Mouse (Mus musculus) forebrain, embryonic 11.5 days (tissue): ENCODE results near the gene Hnrnpc. TPM values are rescaled to one million over a fixed set of nuclear protein-coding genes. Genes with fewer than 3 reads are reported as not detected.

Experiments
- ATAC-seq: fragments of 200-750 bp; cut with Nextera tagmentation; replicated peaks from 2 replicates; pipeline ENCODE4 v1.8.0; 2017; ENCODE audit warnings: moderate TSS enrichment; ENCODE audit not compliant: low FRiP score
- DNase-seq: peaks from one replicate; pipeline ENCODE4 v3.0.0-alpha.2; 2017; ENCODE audit warnings: low spot score
- H3K27ac ChIP-seq: fragments of 300-500 bp; sonication (generic); 2 replicates; pipeline ENCODE4 v1.5.1; 2014; ENCODE audit warnings: low read depth, low read length
- H3K27me3 ChIP-seq: fragments of 300-500 bp; sonication (generic); 2 replicates; pipeline ENCODE4 v1.6.1; 2014; ENCODE audit warnings: mild to moderate bottlenecking, low read length, mixed read lengths; ENCODE audit not compliant: control insufficient read depth, insufficient read depth
- H3K36me3 ChIP-seq: fragments of 300-500 bp; sonication (generic); 2 replicates; pipeline ENCODE4 v1.6.1; 2014; ENCODE audit warnings: mild to moderate bottlenecking, low read length, moderate library complexity, mixed read lengths; ENCODE audit not compliant: control insufficient read depth, insufficient read depth
- H3K4me1 ChIP-seq: fragments of 300-500 bp; sonication (generic); replicated peaks from 2 replicates; pipeline ENCODE4 v1.6.1; 2014; ENCODE audit warnings: low read length, mixed read lengths; ENCODE audit not compliant: control insufficient read depth, insufficient read depth
- H3K4me2 ChIP-seq: fragments of 300-500 bp; sonication (generic); 2 replicates; pipeline ENCODE4 v1.6.1; 2014; ENCODE audit warnings: low read depth, mild to moderate bottlenecking, low read length, moderate library complexity, mixed read lengths; ENCODE audit not compliant: severe bottlenecking
- H3K4me3 ChIP-seq: fragments of 300-500 bp; sonication (generic); 2 replicates; pipeline ENCODE4 v1.5.1; 2014; ENCODE audit warnings: low read depth, low read length
- H3K9ac ChIP-seq: fragments of 300-500 bp; sonication (generic); 2 replicates; pipeline ENCODE4 v1.6.1; 2014; ENCODE audit warnings: low read length
- H3K9me3 ChIP-seq: fragments of 300-500 bp; sonication (generic); 2 replicates; pipeline ENCODE4 v1.6.1; 2016; ENCODE audit warnings: low read length, mixed read lengths; ENCODE audit not compliant: control insufficient read depth
- WGBS: fragments of 180-500 bp; shearing (Covaris S2); extraction: QIAGEN DNeasy Blood & Tissue Kit; methylation state at CpG from one replicate; pipeline ENCODE4 v1.1.7; 2014; 5-methylcytosine and 5-hydroxymethylcytosine counted together
- polyA plus RNA-seq: library from polyadenylated mRNA; unstranded; fragments of >200 nt; fragmentation: Nextera tagmentation; extraction: Ambion mirVana; gene quantifications from 2 replicates; pipeline ENCODE4 v1.2.1, GENCODE M21; 2014

The Hnrnpc gene
- polyA plus RNA-seq, 1 experiment from 2014 or later, result 1,003 TPM

DNA sequence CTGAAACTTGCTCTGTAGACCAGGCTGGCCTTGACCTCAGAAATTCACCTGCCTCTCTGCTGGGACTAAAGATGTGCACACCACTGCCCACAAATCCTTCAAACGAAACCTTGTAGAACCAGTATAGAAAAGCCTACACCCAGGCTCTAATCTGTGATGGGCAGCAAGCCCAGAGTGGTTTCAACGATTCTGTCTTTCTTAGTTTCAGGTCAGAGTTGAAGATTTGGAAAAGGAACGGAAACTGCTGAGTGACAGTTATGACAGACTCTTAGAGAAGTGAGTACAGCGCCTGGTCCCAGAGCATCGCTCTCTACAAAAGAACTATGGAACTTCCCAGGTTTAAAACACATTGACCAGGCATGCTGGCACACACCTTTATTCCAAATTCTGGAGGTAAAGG lies 29.8 kb upstream of the Hnrnpc start:
- no peaks in the 10 kb centered on the region for H3K36me3 ChIP-seq
- ATAC-seq (no peak), DNase-seq (no peak)
- 89% methylated on average over 5 of the region's 5 CpGs for WGBS
- no peak overlapping the region for H3K4me2 ChIP-seq
- no peak overlapping the region for H3K9ac ChIP-seq
- H3K27me3 ChIP-seq, result no peaks in the 10 kb centered on the region
- H3K4me3 ChIP-seq, result no peak overlapping the region
- no peaks in the 10 kb centered on the region for H3K9me3 ChIP-seq
- H3K4me1 ChIP-seq, result no peaks in the 10 kb centered on the region
- H3K27ac ChIP-seq, result no peak overlapping the region

GRCm38 (mm10) chr14:52124636-52125035 lies 20.8 kb upstream of the Hnrnpc start:
- no peaks in the 10 kb centered on the region for H3K36me3 ChIP-seq
- ATAC-seq (no peak), DNase-seq (no peak)
- WGBS, result 90% methylated on average over 3 of the region's 3 CpGs
- no peak overlapping the region for H3K4me3 ChIP-seq
- H3K4me1 ChIP-seq, result no peaks in the 10 kb centered on the region
- no peaks in the 10 kb centered on the region for H3K9me3 ChIP-seq
- H3K4me2 ChIP-seq, result no peak overlapping the region
- no peak overlapping the region for H3K27ac ChIP-seq
- H3K9ac ChIP-seq, result no peak overlapping the region
- H3K27me3 ChIP-seq, result no peaks in the 10 kb centered on the region

DNA sequence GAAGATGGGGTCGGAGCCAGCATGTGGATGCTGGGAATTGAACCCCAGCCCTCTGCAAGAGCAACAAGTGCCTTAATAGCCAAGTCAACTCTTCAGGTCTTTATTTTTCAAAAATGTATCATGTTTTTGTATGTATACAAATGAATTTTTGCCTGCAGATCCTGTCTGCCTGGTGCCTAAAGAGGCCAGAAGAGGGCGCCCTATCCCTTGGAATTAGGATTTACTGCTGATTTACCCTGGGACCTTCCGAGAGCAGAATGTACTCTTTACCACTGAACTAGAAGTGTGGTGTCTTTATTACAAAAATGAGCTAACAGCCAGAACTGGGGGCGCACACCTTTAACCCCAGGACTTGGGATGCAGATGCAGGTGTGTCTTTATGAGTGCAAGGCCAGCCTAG lies 20.1 kb upstream of the Hnrnpc start:
- H3K27me3 ChIP-seq, result no peaks in the 10 kb centered on the region
- H3K36me3 ChIP-seq, result no peaks in the 10 kb centered on the region
- peaks cover under 1% of the 10 kb centered on the region for H3K4me1 ChIP-seq
- no peak overlapping the region for H3K4me3 ChIP-seq
- H3K27ac ChIP-seq, result no peak overlapping the region
- DNase-seq (peak; percentile 82), ATAC-seq (0 out of 2 replicates have a peak, but pooled peaks have one; percentile 17)
- H3K9me3 ChIP-seq, result no peaks in the 10 kb centered on the region
- H3K4me2 ChIP-seq, result no peak overlapping the region
- H3K9ac ChIP-seq, result no peak overlapping the region
- 21% methylated on average over 4 of the region's 4 CpGs for WGBS

DNA sequence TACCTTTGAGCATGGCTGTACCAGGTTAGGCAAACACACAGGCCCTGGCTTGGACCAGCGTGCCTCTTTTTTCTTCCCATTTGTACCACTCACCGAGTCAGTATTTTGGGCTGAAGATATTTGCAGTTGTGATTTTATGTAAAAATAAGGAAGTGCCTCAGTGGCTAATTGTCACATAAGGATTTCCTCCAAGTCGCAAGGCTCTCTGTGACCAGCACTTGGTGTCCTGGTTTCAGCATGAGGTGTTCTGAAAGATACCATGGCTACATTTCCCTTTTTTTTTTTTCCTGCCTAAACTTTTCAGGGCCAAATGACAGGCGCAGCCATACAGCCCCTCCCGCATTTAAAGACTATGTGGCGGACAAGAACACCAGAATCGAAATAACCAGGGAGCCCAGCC lies 16.3 kb upstream of the Hnrnpc start:
- Histone ChIP-seq H3K27ac (no peak overlapping the region), H3K9me3 (no peaks in the 10 kb centered on the region), H3K27me3 (no peaks in the 10 kb centered on the region), H3K4me3 (no peak overlapping the region), H3K36me3 (no peaks in the 10 kb centered on the region), H3K9ac (no peak overlapping the region), H3K4me2 (peak overlapping the region; percentile 98; the same call in 1 of the 2 replicates), H3K4me1 (peaks cover 3% of the 10 kb centered on the region)
- peak; percentile 42 for DNase-seq
- WGBS, result 63% methylated on average over 7 of the region's 7 CpGs
- ATAC-seq, result no peak

DNA sequence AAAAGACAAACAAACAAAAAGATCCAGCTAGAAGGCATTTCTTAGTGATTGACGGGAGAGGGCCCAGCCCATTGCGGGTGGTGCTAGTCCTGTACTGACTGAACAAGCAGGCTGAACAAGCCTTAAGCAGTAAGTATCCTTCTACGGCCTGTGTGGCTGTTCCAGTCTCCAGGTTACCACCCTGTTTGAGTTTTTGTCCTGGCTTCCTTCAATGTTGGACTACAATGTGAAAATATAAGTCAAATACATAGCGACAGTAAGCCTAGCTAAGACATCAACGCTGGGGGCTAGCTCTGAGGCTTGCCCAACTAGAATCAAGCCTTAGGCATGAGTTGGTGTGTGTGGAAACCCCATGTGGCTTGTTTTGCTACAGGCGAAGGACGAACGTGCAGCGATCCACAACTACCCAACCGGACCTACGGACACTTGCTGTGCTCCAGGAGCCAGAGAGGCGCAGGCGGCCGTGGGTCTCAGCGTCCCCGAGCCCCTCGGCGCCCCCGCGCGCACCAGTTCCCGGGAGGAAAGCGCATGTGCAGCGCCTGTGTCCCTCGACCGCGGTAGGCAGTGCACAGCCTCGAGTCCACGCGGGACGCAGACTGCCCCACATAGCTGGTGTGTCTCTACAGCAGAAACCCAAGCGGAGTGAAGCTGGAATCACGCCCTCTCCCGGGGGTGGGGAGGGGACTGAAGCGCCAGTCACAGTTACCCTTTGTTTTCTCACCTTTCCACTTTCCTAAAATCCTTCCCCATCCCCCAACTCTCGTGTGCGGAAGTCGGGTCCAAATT lies 15.2 kb upstream of the Hnrnpc start:
- Histone ChIP-seq H3K4me3 (peak overlapping the region; percentile 47), H3K27ac (peak overlapping the region; percentile 27; the same call in 1 of the 2 replicates), H3K27me3 (no peaks in the 10 kb centered on the region), H3K9ac (peak overlapping the region; percentile 78), H3K36me3 (no peaks in the 10 kb centered on the region), H3K9me3 (no peaks in the 10 kb centered on the region), H3K4me2 (peak overlapping the region; percentile 98), H3K4me1 (peaks cover 3% of the 10 kb centered on the region)
- DNase-seq (peak; percentile 84), ATAC-seq (peak; percentile 83)
- under 1% methylated on average over 37 of the region's 38 CpGs for WGBS

DNA sequence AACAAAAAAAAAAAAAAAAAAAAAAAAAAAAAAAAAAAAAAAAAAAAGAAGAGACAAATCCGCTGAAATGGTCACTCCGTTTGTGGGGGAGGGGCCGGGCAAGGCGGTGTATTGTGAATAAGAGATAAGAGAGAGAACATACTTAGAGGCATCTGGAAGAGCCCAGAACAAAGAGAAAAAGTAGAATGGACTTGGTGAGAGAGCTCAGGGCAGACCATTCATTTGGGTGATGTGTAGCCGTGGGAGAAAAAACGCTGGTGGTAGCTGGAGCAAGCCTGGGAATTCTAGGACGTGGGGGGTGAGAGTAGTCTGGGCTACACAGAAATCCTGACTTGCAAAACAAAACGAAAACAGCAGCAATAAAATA lies 14.6 kb upstream of the Hnrnpc start:
- Histone ChIP-seq H3K4me2 (peak overlapping the region; percentile 98), H3K27me3 (no peaks in the 10 kb centered on the region), H3K27ac (peak overlapping the region; percentile 27; the same call in 1 of the 2 replicates), H3K36me3 (no peaks in the 10 kb centered on the region), H3K9ac (no peak overlapping the region), H3K9me3 (no peaks in the 10 kb centered on the region), H3K4me1 (peaks cover 3% of the 10 kb centered on the region), H3K4me3 (no peak overlapping the region)
- WGBS, result 27% methylated on average over 8 of the region's 8 CpGs
- ATAC-seq, result peak; percentile 48
- DNase-seq, result no peak

- Histone ChIP-seq H3K9ac (no peak overlapping the region), H3K9me3 (no peaks in the 10 kb centered on the region), H3K27ac (no peak overlapping the region), H3K4me2 (no peak overlapping the region), H3K4me3 (no peak overlapping the region), H3K36me3 (no peaks in the 10 kb centered on the region), H3K4me1 (peaks cover 3% of the 10 kb centered on the region), H3K27me3 (no peaks in the 10 kb centered on the region)
- DNase-seq (no peak), ATAC-seq (no peak)
- 91% methylated on average over 5 of the region's 5 CpGs for WGBS
These were observed 13.4 kb upstream of the Hnrnpc start for GRCm38 (mm10) chr14:52117241-52117640.

DNA sequence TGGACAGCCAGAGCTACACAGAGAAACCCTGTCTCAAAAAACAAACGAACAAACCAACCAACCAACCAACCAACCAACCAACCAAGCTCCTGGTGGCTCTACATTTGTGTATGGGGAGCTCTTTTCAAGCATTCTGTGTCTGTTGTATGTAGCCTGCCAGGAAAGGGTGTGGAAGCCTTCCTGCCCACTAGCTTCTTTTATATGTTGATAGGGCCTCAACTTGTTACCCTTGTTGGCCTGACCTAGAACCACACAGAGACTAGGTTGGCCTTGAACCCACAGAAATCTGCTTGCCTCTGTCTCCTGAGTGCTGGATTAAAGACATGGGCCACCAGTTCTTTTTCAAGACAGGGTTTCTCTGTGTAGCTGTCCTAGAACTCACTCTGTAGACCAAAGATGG lies 10.3 kb upstream of the Hnrnpc start:
- Histone ChIP-seq H3K4me2 (no peak overlapping the region), H3K9me3 (no peaks in the 10 kb centered on the region), H3K27me3 (no peaks in the 10 kb centered on the region), H3K4me1 (peaks cover 3% of the 10 kb centered on the region), H3K4me3 (no peak overlapping the region), H3K36me3 (no peaks in the 10 kb centered on the region), H3K9ac (no peak overlapping the region), H3K27ac (no peak overlapping the region)
- WGBS, result 67% methylated on average over 1 of the region's 1 CpGs
- ATAC-seq, result no peak
- DNase-seq, result no peak

GRCm38 (mm10) chr14:52110346-52110745 lies 6.5 kb upstream of the Hnrnpc start, which contains the start of gene Rpgrip1:
Rpgrip1 (plus strand) TSS chr14:52110704.
- no peak for DNase-seq
- Histone ChIP-seq H3K4me2 (no peak within 1 kb of the TSS), H3K4me1 (no peaks in the 10 kb centered on the region), H3K27ac (no peak within 1 kb of the TSS), H3K4me3 (no peak within 1 kb of the TSS), H3K9me3 (no peaks in the 10 kb centered on the region), H3K27me3 (no peaks in the 10 kb centered on the region), H3K9ac (no peak within 1 kb of the TSS), H3K36me3 (no peaks in the 10 kb centered on the region)
- ATAC-seq, result no peak
- WGBS, result 92% methylated on average over 4 of the region's 4 CpGs
